Mouse (Mus musculus): ENCODE results near the gene Zfp142.

Gene Zfp142

DNA sequence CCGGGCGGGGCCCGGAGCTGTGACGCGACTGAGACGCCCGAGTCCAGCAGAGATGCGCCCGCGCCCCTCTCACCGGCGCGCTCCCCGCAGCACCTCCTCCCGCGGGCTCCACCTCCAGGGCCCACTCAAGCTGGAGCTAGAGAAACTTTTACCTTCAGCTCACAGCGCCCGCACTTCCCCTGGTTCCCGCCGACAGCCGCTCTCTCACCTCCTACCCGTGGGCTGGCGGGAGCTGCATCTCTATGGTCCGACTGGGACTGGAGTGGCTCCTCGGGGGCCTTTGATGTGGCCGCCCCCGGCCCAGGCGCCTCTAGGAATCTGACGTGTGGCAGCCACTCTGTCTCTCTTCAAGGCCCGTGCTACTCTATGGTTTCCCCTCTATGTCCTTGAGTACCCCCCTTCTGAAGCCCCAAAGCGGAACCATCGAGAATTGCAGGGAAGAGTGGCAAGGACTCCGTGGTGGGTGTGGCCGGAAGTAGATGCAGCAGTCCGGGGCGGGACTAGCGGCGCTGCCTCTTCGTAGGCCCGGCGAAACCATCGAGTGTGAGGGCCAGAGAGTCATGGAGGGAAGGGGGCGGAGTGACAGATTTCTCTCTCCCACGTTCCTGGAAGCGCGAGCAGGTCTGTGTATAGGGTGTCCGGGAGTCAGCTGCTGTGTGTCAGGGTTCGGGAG lies at the start of gene Zfp142, which contains the start of gene Bcs1l:
TSS of gene Zfp142 (minus strand) at position 474 of the 673 bp plus-strand sequence.
TSS of gene Bcs1l (plus strand) at position 517 of the 673 bp plus-strand sequence.
- DNase-seq (ENCODE audit: extremely low spot score, low spot score): peak; percentile 99

DNA sequence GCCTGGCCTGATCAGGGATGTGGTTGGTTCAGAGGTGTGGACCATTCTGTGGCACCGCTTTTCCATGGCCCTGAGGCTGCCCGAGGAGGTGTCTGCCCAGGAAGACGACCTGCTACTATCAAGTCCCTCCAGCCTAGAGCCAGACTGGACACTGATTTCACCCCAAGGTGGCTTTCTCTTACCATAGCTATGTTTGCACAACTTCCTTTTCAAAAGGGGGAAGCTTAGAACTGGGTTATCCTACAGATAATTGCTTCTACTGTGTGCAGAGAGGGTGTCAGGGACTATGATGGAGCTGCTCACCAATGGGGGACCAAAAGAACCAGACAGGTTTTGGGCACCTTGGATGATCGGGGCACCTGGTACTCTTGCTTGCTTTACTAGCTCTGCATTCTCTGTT lies 44.7 kb upstream of the Zfp142 start:
- no peak for DNase-seq (ENCODE audit: extremely low spot score, low spot score)

DNA sequence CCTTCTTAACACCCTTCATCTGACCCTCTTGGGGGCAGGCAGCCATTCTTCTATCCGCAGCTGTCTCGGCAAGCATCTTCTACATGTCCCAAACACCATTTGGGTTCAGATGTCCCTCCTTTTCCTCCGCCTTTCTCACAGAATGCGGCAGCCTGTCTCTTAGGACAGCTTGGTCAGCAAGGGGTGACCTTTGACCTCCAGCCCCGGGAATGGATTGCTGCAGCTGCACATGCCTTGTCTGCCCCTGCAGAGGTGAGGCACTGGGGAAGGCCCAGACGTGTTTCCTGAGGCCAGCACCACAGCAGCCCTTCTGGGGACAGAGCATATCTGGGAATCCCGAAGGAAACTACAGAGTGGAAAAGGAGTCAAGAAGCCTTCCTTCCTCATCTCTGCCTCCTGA lies 40.0 kb upstream of the Zfp142 start:
- DNase-seq (ENCODE audit: extremely low spot score, low spot score): no peak

DNA sequence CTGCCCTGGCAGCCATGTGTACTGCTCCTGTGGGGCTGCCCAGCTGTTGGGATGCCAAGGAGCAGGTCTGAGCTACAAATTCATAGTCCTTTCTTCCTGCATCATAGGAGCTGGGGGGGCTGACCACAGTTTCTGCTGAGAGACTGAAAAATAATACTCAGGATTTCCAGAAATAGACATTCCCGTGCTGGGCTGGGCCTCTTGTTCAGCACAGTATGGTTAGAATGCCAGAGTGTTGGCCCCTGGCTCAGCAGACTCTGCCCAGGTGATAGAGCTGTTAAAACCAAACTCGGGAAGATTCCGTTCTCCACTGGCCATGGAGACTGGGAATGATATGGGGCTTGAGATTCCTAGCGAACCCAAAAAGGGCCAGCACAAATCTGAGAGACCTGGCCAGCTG lies 38.0 kb upstream of the Zfp142 start:
- no peak for DNase-seq (ENCODE audit: extremely low spot score, low spot score)

DNA sequence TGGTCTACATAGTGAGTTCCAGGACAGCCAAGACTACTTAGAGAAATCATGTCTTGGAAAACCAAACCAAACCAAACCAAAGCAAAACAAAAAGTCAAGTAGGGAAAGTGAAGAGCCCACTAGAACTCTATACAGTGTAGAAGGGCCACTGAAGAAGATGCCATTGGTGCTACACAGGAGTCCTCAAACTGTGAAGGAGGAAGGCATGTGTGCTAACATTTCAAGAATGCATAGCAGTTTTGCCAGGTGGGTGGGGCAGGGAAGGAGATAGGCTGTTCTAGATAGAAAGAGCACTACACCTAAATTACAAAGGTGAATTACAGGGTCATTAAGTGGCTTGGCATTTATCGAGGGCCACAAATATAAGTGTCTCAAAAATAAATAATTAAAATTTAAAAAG lies 36.1 kb upstream of the Zfp142 start:
- no peak for DNase-seq (ENCODE audit: extremely low spot score, low spot score)

DNA sequence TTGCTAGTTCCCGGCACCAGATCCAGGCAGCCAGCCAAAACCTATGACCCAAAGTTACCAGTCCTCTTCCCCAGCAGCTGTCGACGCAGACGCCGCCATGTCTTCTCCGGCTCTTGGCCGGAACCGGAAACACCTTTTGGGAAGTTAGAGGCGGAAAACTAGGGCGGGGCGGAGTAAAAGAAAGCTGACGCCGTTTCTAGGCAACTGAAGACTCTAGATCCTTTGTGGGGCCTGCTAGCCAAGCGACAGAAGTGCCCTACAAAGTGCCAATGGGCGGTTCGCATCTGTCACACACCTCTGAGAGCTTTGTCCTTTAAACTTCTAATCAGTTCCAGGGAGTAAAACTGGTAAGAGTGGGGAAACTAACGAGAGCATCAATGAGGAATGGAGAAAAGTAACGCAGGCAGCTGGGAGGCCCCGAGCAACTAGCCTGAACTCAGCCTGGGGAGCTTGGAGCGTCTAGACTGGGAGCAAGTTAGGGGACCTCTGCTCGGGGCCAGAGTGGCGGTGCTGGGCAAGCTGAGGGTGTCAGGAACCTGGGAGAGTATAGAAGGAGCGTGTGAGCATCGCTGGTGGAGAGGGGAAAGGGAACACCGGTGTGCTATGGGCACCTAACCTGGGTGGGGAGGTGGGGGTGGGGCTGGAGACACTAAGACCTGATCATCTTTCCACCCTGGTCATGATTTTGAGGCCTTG lies 13.4 kb upstream of the Zfp142 start, which contains the start of the genes Rnf25 and Stk36:
TSS of gene Rnf25 (minus strand) at position 131 of the 696 bp plus-strand sequence.
TSS of gene Stk36 (plus strand) at position 179 of the 696 bp plus-strand sequence.
- DNase-seq (ENCODE audit: extremely low spot score, low spot score): peak; percentile 81

DNA sequence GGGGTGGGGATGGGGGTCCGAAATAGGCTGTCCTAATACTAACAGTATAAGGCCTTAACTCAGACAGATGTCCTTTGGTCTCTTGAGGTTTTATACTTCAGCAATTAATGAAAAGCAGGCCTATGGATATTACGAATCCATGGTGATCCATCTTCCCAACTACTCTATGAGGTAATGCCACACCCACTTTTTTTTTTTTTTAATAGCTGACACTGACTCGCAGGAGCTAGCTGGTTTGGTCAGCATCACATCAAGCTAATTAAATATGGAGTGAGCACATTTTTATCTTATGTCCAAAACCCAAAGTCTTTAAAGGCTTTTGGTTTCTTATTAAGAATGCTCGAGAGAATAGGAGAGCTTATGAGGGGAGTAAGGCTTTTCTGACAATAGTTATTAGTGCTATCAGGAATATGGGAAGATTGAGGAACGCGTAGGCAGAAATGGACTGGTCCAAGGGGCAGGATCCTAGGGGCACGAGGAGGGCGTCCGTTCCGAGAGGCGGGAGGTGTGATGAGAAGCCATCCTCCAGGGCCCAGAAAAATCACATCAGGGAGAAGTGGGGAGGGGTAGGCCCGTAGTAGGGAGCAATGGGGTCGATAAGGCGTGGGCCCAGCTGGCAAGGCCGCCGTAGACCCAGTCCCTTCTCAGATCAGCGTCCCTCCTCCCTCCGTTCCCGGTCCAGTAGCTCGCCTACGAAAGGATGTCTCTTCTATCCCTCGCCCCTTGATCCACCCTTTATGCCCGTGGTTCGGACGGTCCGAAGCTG lies 12.6 kb upstream of the Zfp142 start:
- DNase-seq (ENCODE audit: extremely low spot score, low spot score): no peak

DNA sequence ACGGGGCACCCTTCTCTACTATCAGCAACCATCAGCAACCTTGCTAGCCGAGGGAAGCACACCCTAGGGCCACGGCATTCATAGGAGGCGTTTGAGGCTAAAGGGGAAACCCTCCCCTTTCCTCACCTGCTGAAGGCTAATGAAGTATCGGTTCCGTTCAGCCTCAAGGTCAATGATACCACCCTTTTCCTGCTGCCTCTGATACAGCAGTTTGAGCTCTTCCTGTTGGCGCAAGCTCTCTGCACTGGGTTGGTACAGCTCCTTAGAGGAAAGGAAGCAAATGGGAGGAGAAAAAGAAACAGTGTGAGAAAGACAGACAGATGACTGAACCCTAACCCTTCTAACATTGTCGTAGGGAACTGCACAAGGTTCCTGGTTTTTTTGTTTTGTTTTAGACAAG lies 6.4 kb upstream of the Zfp142 start:
- DNase-seq (ENCODE audit: extremely low spot score, low spot score): no peak

DNA sequence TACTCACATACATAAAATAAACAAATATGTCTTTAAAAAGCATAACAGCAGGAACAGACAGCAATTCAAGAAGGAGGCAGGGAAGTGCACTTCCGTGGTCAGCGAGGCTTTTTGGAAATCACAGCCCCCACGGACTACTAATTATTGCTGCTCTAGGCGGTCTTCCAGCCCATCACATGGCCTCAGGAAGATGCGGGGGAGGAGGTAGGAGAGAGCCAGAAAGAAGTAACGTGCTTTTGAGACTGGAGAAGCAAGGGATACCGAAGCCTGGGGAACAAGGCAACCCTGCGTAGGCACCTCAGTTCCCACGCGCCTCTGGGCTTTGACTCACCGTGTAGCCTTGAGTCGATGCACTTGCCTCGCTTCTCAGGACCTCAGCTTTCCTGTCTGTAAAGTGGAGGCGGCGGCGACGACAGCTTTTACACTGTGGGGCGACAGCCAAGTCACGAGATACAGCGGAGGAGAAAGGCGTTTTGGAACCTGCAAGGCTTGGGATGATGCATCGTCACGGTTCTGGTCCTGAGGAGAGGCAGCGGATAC lies 743 bp downstream of the Zfp142 start:
- no peak for DNase-seq (ENCODE audit: extremely low spot score, low spot score)

DNA sequence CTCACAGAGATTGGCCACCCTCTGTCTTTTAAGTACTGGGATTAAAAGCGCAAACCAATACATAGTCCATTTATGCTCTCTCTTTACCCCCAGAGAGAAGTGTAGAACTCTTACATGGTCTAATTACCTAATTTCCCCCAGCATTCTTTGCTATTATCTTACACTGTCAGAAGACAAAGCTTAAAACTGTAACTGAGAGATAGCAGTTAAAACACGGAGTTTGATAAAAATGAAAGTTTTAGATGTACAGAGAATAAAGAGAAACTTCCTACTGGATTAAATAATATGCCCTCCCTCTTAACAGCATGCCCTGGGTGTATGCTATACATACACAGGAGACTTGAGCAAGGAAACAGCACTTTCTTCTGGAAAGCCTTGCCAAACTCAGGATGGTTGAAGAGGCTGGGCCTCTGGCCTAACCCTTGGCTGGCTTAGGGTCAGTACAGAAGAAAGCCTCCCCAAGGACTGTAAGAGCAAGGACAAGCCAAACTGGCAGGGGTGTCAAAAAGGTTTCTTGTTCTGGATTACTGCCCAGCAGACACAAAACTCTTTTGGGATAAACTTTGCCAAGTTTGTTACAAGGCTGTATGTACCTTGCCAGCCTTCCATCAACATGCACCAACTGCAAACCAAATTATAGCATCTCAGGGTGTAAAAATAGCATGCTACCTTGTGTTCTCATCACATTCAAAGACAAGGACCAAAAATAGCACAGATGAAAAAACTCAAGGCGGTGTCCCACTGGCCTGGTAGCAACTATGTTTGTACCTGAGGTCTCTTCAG lies 3.2 kb downstream of the Zfp142 start:
- no peak for DNase-seq (ENCODE audit: extremely low spot score, low spot score)

DNA sequence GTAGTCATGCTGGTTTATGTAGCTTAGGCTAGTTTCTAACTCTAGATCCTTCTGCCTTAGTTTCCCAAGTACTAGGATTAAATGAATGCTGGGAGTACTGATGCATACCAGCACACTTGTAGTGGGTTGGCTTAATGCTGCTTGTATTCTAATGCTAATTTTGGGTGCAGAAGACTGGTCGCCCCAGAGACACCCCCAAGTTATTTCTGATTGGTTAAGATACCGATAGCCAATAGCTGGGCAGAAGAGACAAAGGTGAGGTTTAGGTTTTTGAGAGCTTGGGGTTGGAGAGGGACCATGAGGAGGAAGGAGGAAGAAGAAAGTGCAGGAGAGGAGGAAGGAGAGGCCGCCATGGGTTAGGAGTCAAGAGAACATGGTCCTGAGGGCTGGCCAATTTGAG lies 5.4 kb downstream of the Zfp142 start:
- DNase-seq (ENCODE audit: extremely low spot score, low spot score): no peak

DNA sequence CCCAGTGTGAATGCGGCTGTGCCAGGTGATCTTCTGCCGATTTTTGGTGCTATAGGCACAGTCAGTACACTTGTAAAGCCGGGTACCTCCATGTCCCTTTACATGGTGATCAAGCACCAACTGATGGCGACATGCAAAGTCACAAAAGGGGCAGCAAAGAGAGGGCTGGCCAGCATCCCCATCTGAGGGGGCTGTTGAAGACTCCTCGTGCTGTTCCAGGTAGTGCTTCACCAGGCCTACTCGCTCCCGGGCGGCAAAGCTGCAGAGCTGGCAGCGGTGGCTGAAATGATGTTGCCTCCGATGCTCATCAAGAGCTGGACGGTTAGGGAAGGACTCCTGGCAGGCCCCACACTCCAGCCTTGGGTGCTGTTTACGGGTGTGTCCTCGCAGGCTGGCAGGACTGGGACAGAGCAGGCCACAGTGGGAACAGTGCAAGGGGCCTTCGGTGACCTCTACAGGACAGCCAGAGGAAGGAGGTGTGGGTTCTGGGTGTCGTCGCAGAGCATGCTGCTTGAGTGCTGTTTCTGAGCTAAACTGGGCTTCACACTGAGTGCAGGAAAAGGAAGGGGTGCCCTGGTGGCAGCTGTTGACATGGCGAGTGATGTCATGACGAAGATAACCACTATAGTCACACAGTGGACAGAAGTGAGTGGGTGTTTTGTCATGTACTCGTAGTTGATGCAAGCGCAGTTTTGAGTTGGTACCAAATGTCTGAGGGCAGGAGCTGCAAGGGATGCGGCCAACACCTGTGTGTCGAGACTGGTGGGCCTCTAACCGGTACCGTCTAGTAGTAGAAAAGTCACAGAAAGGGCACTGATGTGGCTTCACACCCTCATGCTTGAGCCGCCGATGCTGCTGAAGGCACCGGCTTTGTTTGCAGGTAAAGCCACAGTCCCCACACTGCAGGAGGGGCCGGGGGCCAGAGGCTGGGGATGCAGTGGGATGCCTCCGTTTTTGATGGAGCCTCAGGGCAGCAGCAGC lies 18.0 kb downstream of the Zfp142 start:
- DNase-seq (ENCODE audit: extremely low spot score, low spot score): no peak

DNA sequence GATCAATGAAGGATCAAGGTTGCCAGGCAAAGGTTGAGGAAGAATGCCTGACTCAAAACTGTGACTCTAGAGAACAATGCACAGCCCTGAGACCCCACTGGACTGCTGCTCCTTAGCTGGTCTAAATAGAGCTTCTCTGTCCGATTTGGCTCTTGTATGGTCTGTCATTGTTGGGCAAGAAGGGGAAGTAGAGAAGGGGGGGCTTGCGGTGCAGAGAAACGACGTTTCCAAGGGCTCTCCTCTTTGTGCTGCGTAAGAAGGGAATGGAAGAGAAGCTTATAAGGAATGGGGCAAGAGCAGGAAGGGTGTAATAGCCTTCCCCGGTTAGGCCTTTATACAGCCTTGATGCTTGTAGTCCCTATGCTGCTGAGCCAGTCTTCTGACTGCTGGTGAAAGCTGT lies 22.2 kb downstream of the Zfp142 start:
- no peak for DNase-seq (ENCODE audit: extremely low spot score, low spot score)

DNA sequence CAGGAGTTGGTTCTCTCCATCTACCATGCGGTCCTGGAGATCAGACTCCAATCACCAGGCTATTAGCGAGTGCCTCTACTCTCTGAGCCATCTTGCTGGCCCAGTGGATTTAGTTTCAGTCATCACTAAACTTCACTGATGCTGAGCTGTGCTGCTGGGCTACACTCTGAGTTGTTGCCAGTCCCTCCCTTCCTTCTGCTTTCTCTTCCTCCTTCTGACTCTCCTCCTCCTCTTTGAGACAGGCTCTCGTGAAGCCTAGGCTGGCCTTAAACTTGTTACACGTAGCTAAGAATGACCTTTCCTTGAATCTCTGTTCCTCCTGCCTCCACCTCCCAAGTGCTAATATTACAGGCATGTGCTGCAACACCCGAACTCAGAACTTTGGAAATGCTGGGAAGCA lies 29.0 kb downstream of the Zfp142 start:
- no peak for DNase-seq (ENCODE audit: extremely low spot score, low spot score)

DNA sequence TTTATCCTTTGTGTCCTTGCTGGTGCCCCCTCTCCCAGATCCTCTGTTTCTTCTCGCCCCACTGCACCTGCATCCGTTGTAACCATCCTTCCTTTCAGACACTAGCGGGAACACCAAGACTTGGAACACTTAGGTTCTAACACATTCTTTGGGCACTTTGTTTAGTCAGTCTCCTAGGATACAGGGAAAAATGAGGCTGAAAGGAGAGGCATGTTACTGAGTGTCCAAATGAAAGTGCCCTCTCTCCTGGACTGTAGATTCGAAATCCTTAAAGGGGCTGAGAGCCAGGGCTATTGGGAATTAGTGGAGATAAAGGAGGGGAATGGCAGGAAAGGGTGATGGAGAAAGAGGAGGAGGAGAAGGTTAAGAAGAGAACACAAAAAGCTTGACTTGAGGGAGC lies 43.9 kb downstream of the Zfp142 start, which contains the start of gene Usp37:
TSS of gene Usp37 (minus strand) at position 101 of the 400 bp plus-strand sequence.
- DNase-seq (ENCODE audit: extremely low spot score, low spot score): no peak

DNA sequence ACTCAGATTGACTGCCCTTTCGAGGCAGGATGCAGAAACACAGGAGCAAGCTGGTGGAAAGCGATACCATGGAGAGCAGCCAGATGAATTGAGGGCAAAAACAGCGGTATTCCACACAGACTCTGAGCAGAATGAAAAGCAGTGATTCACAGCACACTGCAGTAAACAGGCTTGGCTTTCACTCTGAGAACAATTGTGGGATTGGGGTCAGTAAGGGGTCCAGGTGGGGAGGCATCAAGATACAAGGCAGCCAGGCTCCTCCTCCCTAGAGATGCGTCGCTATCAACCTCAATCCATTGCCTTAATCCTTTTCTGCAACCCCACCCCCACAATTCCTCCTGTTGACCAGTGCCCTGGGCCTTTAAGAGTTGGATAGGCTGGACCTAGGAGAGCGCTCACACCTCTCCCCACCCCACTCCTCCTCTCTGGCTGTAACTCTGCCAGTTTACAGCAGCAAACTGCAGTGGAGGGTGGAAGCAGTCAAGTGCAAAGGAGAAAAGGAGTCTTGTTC lies 45.5 kb downstream of the Zfp142 start, which contains the start of gene Plcd4:
TSS of gene Plcd4 (plus strand) at position 438 of the 511 bp plus-strand sequence.
- DNase-seq (ENCODE audit: extremely low spot score, low spot score): no peak

DNA sequence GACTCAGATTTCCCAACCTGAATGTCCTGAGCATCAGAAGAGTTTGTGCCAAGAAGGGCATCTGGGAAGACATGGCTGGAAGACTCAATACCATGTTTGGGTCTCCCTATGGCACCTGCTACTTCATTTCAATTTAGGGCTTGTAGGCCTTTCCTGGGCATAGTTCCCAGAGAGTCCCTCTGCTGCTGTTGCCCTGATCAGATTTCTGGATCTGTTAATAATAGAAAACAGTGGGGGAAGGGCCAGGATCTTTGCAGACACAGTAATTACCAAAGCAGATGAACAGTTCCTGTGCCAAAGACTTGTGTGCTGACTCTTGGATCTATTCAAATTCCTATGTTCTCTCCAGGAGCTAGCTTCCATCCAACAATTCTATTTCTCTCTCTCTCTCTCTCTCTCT lies 49.4 kb downstream of the Zfp142 start:
- no peak for DNase-seq (ENCODE audit: extremely low spot score, low spot score)

DNA sequence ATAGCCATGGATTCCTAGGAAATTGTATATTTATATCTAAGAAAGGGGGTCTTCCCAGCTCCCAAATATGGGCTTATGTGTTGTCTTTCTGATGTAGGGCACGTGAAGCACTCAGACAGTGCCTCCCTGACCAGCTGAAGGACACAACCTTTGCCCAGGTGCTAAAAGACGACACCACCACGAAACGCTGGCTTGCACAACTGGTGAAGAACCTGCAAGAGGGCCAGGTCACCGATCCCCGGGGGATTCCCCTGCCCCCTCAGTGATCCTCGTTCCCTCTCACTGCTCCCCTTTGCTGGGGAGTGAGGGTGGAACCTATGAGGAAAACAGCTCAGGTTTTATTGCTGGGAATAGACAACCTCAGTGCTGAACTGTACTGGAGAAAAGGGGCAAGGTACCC lies 59.5 kb downstream of the Zfp142 start:
- DNase-seq (ENCODE audit: extremely low spot score, low spot score): no peak

DNA sequence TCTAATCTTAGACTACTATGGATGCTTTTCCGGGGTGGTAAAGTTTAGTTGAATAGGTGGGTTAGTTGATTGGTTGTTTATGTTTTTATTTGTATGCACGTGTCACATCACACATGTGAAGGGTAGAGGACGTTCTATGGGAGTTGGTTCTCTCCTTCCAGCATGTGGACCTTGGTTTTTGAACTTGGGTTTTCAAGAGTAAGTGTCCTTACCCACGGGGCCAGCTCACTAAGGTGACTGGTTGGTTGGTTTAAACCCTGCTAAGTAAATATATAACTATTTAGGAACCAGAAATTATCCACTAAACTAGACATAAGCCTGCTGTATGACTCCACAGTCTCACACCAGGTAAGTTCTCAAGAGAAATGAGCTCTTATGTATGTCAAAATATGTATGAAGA lies 63.3 kb downstream of the Zfp142 start:
- DNase-seq (ENCODE audit: extremely low spot score, low spot score): no peak

Measured in neural tube, embryonic 10.5 days (tissue).